Mouse (Mus musculus) embryo, embryonic 11.5 days (tissue): ENCODE measurements around the gene Lamc2.

Source experiments
- DNase-seq: peaks from one replicate; pipeline ENCODE4 v3.0.0-alpha.2; 2012; ENCODE audit warnings: low read depth, low spot score

Gene Lamc2

DNA sequence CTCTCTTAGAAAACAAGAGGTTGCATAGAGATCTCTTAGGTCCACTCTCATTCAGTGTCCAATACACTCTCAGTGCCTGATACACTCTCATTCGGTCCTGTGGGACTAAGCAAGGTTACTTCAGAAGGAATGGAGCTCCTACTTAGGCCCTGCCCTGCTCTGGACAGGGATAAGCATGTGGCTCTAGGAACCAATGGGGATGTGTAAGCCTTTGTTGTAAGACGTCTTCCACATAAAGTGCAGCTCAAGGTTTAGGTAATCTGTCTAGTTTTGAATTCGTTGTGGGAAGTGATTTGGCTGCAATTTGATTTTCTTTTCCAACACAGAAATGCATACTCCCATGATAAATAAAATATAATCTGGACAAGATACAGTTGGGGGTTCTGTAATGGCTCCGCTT lies 6.1 kb downstream of the Lamc2 start:
- no peak for DNase-seq

DNA sequence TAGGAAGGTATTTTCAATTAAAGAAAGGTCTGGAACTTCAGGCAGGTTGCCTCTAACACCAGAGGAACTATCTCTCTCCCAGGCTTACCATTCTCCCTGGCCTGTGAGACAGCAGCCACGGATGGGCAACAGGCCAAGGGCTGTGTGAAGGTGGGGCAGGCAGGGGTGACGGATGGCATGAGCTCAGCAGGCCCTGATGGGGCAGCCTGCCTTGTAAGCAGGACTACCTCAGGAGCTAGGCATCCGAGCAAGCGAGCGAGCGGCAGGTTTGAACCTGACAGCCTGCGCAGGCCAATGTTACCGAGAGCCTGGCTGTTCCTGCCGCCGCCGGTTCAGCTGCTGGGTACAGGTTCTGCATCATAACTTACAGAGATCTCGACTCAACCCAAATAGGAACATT lies 11.4 kb downstream of the Lamc2 start:
- no peak for DNase-seq

GRCm38 (mm10) chr1:153173276-153173675 lies 13.0 kb downstream of the Lamc2 start:
- no peak for DNase-seq

- DNase-seq, result no peak
Measured at GRCm38 (mm10) chr1:153172291-153172731, 13.9 kb downstream of the Lamc2 start.

DNA sequence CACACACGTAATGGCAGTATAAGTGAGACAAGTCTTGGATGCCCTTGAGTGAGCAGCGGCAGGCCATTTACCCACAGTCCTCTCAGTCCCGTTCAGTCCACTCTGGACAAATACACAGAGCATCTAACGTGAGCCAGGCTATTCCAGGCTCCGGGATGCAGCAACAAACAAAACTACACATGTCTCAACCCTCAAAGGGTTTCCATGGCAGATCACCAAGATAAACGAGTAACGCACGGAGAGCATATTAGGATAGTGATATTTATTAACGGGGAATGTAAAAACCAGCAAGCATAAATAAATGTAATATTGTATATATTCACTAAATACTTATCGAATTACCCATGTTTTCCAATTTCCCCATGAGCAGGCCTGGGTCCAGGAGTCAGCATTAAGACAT lies 15.2 kb downstream of the Lamc2 start:
- no peak for DNase-seq

GRCm38 (mm10) chr1:153168293-153168692 lies 18.0 kb downstream of the Lamc2 start:
- no peak for DNase-seq

GRCm38 (mm10) chr1:153163831-153164230 lies 22.4 kb downstream of the Lamc2 start:
- no peak for DNase-seq

DNA sequence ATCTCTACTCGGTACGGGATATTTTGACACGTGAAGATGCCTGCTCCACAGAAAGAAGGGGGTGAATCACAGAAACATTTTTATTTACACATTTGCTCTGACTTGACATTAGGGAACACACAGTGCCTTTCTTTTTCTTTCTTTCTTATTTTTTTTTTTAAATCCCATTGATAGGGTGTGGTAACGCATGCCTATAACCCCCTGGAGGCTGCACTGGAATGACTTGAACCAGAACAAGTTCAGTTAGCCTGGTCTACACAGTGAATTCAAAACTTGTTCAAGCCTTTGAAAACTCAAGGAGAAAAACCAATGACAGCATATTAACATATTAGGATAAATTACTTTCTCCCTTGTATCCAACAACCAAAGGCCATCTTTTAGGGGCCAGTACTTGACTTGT lies 27.1 kb downstream of the Lamc2 start:
- no peak for DNase-seq

DNA sequence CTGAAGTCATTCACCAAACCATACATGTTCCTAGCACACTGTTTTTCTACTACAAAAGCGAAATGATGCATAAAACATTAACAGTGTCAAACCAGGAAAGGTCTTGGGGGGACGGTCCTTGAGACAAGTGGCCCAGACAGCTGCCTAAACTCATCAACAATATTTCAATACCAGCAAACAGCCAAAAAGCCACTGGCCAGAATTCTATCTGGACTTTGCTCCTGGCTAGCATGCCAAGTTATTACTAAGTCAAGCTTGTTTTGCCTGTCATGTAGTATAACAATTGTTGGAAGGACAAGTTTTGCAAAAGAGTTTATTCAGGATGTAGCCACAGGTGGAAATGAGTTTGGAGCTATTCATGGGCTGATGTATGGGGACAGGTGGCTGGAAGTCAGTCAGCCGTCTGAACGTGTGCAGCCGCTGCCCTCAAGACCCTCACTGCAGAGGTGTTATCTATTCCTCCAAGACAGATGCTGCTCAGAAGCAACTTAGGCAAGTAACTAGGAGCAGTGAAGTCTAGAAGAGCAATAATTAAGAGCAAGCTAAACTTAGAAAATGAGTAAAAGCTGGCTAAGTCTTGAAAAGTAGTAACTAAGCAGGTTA lies 29.1 kb downstream of the Lamc2 start:
- DNase-seq, result no peak

DNA sequence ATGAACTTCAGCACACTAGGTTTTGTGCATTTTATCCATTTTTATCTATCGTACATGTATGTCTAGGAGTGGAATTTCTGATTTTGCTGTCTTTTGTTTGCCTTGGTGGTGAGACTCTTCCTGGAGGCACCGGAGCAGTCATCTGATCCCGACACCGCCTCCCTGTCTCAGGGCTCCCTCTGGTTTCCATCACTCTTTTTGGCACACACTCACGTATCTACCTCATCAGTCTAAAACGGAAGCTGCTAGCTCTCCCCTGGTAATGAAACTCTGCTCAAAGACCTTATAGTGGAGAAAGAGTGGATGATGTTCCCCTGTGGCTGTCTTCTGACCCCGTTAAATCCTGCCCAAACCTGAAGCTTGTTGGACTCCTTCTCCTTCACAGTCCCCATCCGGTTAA lies 30.9 kb downstream of the Lamc2 start:
- DNase-seq, result no peak

- no peak for DNase-seq
Measured at GRCm38 (mm10) chr1:153153619-153154137, 32.6 kb downstream of the Lamc2 start.

- no peak for DNase-seq
Measured at GRCm38 (mm10) chr1:153152594-153152993, 33.7 kb downstream of the Lamc2 start.

GRCm38 (mm10) chr1:153145791-153146190 lies 40.5 kb downstream of the Lamc2 start:
- no peak for DNase-seq

DNA sequence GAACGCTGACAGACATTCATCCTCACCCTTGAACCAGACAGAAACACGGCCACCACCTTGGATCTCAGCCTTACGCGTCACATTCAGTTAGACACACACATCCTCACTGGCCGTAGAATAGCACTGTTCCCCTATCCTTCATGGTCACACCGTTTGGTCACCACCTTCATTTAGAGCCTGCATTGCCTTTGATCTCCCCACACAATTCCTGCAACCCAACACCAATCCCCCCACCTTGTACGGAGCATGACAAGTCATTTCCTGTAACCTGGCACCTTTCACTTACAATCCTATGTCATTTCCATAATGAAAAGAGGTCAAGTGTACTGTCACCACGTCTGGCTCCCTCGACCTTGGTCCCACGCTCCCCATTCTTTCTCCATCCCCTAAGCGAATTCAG lies 42.2 kb downstream of the Lamc2 start:
- no peak for DNase-seq

DNA sequence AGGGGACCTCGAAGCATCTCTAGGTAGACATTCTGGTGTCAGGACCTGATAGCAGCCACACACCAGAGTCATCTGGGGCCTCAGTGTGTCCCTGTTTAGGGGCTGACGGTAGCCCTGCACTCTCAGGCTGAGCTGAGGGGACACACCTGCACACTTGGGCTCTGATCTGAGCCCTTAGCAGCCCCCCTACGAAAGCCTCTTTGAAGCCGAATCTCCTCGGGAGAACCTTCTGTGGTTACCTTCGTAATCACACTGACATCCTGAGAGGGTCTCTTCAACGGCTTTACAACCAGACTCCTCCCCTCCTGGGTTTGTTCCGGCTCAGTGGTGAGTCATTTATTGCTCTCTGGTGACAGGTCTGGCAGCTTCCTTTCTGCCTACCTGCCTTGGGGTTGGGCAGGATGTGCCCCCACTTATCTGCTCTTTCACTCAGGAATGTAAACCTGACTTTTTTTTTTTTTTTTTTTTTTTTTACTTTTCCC lies 45.5 kb downstream of the Lamc2 start:
- DNase-seq, result no peak

- no peak for DNase-seq
Measured at GRCm38 (mm10) chr1:153140265-153140664, 46.0 kb downstream of the Lamc2 start.

DNA sequence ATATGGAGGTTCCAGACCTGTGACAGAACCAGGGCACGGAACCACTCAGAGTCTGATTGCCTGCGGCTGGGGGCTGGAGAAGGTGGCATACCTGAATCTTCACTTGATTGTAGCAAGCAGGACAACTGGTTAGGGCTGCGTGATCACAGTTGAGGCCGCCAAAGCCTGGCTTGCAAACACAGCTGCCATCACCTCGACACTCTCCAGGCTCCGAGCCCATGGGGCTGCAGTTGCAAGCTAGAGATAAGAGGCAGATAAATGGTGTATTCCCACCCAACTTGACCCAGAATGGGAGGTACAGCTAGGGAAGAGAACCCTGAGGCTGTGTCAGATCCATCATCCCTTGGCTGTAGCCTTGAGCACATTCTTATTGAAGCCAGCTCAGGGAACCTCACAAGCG lies 46.6 kb downstream of the Lamc2 start:
- DNase-seq, result no peak

DNA sequence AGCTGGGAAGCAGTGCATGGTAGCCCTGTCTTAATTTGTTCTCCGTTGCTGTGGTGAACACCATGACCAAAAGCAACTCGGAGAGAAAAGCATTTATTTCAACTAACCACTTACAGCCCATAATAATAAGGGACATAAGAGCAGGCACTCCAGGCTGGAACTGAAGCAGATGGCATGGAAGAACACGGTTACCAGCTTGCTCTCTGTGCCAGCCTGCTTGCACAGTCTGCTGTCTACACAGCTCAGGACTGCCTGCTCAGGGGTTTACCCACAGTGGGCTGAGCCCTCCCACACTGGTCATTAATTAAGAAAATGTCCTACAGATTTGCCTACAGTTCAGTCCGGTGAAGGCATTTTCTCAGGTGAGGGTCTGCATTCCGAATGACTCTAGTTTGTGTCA lies 47.8 kb downstream of the Lamc2 start:
- no peak for DNase-seq

DNA sequence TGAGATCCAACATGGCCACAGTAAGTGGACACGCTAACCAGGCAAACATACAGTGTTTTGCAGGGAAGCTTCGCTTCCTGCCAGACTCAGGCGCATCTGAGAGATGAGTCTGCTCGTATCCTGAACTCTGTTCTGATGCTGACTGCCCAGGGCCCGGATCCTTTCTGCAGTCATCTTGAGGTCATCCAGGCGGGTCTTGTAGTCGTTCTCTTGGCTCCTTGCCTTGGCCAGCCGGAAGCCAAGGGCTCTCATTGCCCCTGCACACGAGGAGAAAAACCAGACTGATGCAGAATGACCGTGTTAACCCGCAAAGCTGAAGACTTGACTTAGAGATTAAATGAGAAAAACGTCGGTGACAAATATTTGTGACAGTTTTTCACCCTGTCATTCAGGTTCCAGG lies 49.6 kb downstream of the Lamc2 start:
- DNase-seq, result no peak

DNA sequence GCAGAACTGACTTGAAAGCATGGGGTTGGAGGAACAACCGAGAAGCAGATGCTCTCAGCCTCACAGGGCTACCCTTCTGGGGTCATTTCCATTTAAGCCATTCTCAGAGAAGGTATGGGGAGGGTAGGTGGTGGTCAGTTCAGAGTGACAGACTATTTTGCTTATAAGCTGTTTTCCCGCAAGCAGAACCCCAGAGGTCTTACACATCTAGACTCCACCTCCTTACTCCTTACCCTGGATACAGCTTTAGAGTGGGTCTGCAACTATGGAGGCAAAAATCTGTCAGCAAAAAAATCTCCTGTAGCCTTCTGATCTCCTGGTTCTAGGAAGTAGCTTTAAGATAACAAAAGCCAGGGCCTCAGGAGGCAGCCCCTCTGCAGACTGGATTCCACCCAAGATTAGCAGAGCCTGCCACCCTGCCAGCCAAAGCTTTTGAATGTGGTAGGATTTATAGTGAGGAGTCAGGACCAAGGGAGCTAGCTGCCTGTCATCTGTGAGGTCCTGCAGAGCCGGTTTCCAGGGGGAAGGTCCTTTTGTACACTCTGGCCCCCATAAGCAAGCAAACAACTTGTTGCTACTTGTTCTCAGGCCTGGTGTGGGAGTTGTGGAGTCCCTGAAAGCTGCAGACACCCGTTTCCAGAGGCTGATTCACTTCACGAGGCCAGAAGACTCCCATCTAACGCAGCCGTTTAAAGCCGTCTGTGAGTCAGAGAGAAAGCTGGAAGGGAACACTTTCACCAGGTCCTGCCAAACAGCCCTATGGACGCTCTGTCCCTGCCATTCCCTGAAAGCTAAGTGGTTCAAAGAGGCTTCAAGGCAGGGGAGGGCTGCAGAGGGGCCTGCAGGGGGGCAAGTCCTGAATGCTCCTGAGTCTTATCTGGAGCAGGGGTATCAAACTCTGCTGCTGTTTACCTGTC lies 52.1 kb downstream of the Lamc2 start:
- no peak for DNase-seq

- no peak for DNase-seq
Measured at GRCm38 (mm10) chr1:153129992-153130713, 56.1 kb downstream of the Lamc2 start.

DNA sequence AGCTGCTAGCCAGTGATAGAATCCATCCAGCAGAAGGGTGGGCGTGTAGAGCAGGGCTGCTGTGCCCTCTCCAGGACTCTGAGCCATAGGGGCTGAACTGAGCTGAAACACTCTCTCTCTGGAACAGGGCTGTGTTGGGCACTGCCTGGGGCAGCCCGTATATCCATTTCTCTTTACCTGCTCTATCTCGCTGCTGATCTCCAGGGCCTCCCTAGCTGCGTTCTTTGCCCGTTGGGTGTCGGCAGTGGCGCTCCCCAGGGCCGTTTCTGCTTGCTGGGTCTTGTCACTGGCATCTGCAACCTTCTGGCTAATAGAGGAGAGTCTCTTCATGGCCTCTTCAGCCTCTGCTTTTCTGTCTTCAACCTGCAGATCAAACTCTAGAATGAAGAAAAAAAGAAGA lies 57.5 kb downstream of the Lamc2 start:
- no peak for DNase-seq
